Mouse (Mus musculus): ENCODE data around the gene Gadd45a. TPM values are rescaled to one million over a fixed set of nuclear protein-coding genes. Genes with fewer than 3 reads are reported as not detected.

Gene Gadd45a
- 240 and 264 TPM in 2 replicates for total RNA-seq (2023)

DNA sequence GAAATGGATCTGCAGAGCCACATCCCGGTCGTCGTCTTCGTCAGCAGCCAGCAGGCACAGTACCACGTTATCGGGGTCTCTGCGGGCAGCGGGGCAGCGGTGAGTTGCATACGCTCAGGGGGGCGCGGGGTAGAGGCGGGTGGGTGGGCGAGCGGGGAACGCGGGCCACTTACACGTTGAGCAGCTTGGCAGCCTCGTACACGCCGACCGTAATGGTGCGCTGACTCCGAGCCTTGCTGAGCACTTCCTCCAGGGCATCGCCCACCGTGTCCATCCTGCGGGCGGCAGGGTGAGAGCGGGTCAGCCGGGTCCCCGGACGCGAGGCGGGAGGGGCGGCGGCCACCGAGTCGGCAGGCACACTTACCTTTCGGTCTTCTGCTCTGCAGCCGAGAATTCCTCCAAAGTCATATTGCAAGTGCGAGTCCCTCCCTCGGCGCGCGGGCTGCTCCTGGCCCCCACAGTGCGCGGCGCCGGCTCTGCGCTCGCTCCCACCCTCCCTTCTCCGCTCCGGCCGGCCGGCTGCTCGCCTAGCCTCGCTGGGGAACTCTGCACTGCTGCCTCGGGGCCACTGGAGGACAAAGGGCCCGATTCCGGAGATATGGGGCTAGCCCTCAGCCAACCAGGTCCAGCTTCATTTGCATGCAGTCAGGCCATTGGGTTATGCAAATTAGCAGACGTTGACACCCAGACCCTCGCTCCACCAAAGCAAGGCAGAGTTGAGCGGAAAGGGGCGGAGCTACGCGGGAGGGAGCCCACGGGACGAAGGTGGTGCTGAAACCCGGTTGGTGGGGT lies at the start of gene Gadd45a:
Gene Gadd45a (minus strand): TSS at position 621 of the 792 bp plus-strand sequence.

Other genes starting within 250 kb of the Gadd45a start
- gene Vmn1r39, start 226.8 kb downstream of the Gadd45a start, total RNA-seq (2023): not detected in 2 replicates
- gene Gng12, start 141.1 kb downstream of the Gadd45a start, total RNA-seq (2023): 57.1 and 67.3 TPM in 2 replicates
- 131 and 133 TPM in 2 replicates for gene Serbp1, start 200.7 kb upstream of the Gadd45a start, total RNA-seq (2023)